Mouse (Mus musculus) heart, postnatal 0 days (tissue): Measurements from ENCODE around the gene Zfand3.

Experiments used
- CTCF ChIP-seq: IDR thresholded peaks from 2 replicates; pipeline ENCODE4 v1.5.1; 2016; ENCODE audit warnings: antibody characterized with exemption, control low read depth, low read depth
- EP300 ChIP-seq: IDR thresholded peaks from 2 replicates; pipeline ENCODE4 v1.6.1; 2016; ENCODE audit warnings: antibody characterized with exemption, low read depth

- TF ChIP-seq CTCF (no peak), EP300 (no peak)
These were observed 14.9 kb upstream of the Zfand3 start for GRCm38 (mm10) chr17:29989653-29990052.
